Mouse (Mus musculus): Measurements from ENCODE around the gene Lcn8. TPM values are rescaled to one million over a fixed set of nuclear protein-coding genes. Genes with fewer than 3 reads are reported as not detected.
A peak's percentile ranks its signal among the peaks of the same experiment; 100 is the strongest.

The Lcn8 gene
- total RNA-seq (2021) = not detected
- long read RNA-seq, experiment 1 = 0 reads
- long read RNA-seq, experiment 2 = 0 reads

DNA sequence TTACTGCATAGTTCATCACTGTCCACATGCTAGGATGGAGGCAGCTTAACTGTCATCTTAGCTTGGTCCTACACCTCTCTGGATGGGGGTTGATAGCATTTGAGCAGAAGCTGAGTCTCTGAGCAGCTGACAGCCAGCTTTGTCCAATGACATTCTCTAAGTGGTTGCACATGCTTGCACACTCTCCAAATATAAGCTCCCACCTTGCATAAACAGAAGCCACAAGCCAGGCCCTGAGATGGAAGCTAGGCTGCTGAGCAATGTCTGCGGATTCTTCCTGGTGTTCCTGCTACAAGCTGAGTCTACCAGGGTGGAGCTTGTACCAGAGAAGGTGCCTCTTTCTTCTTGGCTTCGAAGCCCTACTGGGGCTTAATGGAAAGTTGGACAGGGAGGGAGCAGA is at the start of gene Lcn8:
TSS of gene Lcn8 (plus strand) at position 219 of the 400 bp plus-strand sequence.
- no peak for DNase-seq (ENCODE audit: low spot score in 2 of 2)
- intact Hi-C loops (cut with DNase I) = no loop called here

DNA sequence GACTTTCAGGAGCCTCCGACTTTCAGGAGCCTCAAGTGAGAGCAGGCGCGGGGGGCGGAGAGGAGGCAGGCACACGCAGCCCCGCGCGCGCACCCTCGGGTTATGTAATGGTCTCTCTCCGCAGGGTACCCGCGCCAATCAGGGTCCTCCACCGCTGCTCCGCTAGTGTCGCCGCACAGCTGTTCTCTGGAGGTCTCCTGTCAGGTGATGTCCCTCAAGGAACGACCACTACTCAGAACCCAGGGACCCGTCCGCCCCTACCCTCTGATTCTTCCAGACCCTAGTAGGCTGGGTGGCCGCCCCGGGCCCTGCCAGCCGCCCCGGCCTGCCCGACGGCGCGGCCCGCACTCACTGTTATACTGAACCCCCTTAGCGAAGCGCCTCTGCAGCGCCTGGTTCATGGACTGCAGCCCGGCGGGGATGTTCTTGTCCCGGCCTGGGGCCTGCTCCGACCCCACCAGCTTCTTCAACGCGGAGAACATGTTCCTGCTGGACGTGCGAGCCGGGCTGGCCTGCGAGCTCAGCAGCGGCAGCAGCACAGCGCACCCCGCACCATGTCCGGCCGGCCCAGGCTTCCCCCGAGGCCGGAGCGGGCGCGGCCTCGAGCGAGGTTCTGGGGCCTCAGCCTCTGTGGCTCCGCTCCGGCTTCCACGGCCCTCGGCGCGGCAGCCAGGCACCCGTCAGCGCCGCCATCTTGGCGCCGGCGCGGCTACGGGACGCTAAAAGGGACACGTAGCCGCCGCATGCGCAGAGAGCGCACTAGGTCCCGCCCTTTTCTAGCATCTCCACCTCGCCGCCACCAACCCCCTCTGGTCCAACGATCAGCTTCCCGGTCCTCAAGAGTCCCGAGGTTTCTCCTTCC is 44.9 kb upstream of the Lcn8 start, which contains the start of gene Rabl6:
TSS of gene Rabl6 (minus strand) at position 761 of the 862 bp plus-strand sequence.
- intact Hi-C loops (cut with DNase I) = no loop called here

DNA sequence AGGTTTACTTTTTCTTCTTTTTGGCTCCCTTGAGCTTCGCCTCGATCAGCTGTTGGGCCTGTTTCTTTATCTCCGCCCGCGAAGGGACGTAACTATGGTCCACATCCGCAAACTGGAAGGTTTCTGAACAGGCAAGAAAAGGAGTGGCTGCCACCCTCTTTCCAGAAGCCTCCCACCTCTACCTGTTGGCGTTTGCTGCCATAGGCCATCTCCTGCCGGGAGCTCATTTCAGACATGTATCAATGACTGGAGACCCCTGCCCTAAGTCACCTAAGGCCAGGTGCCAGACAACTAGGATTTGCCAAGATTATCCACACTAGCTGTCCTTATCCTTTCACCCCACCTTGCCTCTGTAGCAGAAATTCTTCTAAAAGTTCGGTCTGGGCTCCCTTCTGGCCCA is 44.2 kb upstream of the Lcn8 start:
- no peak for DNase-seq (ENCODE audit: low spot score in 2 of 2)
- intact Hi-C loops (cut with DNase I) = no loop called here

More for the DNA sequence above, 44.9 kb upstream of the Lcn8 start, which contains the start of gene Rabl6:
- peak; percentile 89 to 91 for DNase-seq (ENCODE audit: low spot score in 2 of 2)

DNA sequence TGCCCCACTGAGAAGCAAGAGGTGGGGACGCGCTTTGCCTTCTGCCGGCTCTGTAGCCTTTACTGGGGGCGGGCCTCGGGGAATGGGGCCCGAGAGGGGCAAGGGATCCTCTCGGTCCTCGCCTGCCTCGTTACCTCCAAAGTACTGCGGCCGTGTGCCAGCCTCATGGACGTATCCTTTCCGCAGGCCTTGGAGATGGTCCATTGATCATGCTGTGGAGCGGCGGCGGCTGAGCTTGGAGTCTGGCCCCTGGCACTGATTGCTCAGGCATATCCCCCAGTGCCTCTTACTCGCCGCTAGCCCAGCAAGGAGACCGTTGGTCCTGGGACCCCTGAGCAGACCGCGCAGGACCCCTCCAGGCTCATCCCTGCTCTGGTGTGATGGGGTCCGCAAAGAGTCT is 36.5 kb upstream of the Lcn8 start:
- intact Hi-C loops (cut with DNase I) = no loop called here
- no peak for DNase-seq (ENCODE audit: low spot score in 2 of 2)

DNA sequence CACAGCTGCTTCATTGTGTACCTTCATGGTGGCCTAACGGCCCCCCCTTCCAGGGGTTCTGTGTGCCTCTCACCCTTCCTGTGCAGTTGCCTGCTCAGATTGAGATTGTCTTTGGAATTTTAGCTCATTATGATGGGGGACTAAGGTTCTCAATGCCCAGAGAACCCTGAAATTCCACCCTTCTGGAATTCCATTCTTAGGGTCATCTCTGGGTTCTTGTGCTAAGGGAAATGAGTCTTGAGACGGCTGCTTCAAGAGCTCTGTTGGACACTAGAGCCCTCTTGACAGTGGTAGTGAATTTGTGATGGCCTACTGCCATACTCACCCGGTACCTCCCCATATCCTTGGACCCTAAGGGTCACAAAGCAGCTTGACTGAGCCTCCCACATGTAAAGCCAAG is 35.3 kb upstream of the Lcn8 start, which contains the start of gene Ccdc183:
TSS of gene Ccdc183 (minus strand) at position 101 of the 400 bp plus-strand sequence.
- intact Hi-C loops (cut with DNase I) = no loop called here
- no peak for DNase-seq (ENCODE audit: low spot score in 2 of 2)

DNA sequence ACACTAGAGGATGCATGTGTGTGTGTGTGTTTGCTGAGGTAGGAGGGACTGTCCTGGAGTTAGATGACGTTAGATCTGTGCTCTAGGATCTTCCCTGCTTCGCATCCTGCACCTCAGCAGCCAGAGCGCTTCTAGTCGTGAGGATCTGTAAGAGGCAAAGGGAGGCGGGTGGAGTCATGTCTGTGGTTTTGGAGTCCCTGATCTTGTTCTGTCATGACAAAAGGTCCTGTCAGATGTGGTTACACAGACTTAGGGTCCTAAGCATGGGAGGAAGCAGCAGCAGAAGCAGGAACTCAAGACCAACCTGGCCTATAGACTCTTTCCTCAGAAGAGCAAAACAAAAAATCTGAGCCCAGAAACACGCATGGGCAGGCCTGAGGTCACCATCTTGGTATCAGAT is 32.5 kb upstream of the Lcn8 start:
- intact Hi-C loops (cut with DNase I) = no loop called here
- DNase-seq (ENCODE audit: low spot score in 2 of 2) = no peak

DNA sequence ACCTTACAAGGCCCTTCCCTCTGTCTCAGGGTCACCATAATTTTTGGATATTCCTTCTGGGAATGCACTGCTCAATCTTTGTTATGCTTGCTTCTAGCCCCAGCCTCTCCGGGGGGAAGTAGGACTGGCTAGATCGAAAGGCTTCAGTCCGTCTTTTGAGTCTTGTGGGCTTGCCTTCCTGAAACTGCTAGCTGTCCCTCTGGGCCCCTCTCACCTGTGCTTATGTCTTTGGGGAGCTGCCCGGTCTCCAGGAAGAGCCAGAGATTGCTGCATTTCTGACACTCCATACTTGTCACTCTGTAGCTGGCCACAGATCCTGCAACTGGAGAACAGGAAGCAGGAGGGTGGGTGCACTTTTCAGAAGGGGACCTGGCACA is 32.1 kb upstream of the Lcn8 start:
- intact Hi-C loops (cut with DNase I) = no loop called here
- DNase-seq (ENCODE audit: low spot score in 2 of 2) = no peak

DNA sequence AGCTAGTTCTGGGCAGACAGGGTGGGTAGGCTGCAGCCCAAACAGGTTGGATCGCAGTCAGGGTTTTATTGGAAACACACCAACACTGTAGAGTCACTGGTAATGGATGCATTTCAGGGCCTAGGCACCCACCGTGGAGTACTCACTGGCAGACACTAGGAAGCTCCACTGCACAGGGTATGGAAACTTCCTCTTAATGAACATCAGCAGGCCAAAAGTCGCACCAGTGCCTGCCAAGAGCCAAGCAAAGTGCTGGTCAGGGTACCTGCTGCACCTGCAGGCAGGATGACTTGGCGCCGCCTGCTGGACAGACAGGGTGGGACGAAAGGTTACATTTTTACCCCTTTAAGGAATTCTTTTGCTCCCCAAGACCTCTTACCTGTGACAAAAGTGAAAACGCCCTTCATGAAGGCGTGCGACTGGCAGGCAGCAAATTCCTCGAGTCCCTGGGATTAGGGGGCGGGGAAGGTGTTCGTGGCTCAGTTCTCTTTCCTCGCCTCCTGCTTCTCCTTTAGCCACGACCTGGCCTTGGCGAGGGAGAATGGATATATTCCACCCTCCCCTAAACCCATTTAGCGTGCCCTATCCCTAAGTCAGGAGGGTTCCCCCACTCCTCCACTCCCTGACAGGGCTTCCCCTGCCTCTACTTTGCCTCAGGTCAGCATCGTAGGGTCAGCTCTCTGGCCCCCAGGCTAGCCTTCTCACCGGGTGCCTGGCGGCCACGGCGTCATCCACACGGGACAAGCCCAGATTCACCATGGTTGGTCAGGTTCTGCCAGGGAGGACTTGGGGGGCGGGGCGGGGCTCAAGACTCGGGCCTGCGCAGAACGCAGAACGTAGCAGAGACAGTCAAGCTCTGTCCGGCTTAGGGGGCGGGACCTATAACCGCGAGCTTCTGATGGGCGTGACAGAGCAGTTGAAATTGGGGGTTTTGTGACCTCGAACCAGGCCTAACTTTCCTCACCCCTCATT is 31.4 kb upstream of the Lcn8 start, which contains the start of gene Tmem141:
TSS of gene Tmem141 (minus strand) at position 777 of the 972 bp plus-strand sequence.
- intact Hi-C loops (cut with DNase I) = no loop called here

DNA sequence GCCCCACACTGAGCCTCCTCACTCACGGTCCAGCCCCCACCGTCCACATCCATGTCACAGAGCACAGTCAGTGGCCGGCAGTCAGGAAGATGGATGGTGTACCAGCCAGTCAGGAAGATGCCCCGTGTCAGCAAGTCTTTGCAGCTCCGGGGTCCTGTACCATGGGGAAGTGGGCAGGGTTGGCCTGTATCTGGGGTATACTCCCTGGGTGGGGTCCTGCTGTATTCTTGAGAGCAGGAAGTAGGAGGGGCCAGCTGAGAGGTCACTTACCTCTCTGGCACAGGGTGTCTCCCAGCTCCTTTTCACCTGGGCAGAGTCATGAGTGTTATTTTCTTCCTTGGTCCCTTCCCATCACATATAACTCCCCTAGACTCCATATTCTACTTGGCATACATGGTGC is 26.9 kb upstream of the Lcn8 start:
- no peak for DNase-seq (ENCODE audit: low spot score in 2 of 2)
- intact Hi-C loops (cut with DNase I) = no loop called here

More for the DNA sequence above, 31.4 kb upstream of the Lcn8 start, which contains the start of gene Tmem141:
- DNase-seq (ENCODE audit: low spot score in 2 of 2) = peak; percentile 85 to 89

DNA sequence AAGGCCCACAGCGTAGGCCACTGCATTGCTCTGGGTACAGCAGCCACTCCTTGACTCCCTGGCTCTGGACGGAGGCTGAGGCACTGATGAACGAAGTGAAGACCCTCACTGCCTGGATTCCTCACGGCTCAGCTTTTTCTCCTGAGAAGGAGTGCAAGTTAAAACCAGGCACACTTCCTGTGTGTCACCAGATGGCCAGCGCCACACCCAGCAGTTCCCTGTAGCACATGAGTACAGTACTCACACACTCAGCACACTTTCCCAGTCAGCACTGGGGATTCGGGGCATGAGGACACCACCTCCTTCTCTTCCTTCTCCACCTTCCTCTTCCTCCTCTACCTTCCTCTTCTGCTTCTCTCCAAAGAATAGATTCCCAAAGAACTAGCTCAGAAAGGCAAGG is 25.1 kb upstream of the Lcn8 start, which contains the start of gene Fcna:
TSS of gene Fcna (minus strand) at position 220 of the 400 bp plus-strand sequence.
- intact Hi-C loops (cut with DNase I) = no loop called here
- no peak for DNase-seq (ENCODE audit: low spot score in 2 of 2)

DNA sequence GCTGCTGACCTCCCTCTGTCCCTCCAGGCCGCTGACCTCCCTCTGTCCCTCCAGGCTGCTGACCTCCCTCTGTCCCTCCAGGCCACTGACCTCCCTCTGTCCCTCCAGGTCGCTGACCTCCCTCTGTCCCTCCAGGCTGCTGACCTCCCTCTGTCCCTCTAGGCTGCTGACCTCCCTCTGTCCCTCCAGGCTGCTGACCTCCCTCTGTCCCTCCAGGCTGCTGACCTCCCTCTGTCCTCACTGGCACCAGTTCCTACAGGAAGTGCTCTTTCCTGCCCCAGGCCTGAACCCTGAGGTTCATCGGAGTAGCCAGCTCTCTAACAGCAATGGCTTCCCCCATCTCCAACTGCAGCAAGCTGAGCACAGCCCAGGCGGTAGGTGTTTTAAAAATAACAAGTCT is 24.2 kb upstream of the Lcn8 start:
- intact Hi-C loops (cut with DNase I) = no loop called here

DNA sequence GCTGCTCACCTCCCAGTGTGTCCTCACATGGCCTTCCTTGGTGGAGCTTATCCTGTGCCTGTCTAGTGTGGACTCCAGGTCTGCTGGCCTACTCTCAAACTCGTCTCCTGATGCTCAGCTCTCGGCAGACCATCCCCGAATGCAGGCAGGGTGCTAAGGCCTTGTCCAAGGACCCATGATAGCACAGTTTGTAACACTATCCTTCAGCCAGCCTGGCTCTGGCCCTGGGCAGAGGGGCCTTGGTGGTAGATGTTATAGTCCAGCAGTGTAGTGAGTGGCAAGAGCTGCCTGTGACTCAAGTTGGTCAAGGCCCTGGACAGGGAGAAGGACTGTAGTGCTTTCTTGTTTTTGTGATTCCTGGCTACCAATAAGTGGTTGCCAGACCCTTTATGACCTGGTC is 19.3 kb upstream of the Lcn8 start:
- intact Hi-C loops (cut with DNase I) = no loop called here
- DNase-seq (ENCODE audit: low spot score in 2 of 2) = no peak

More for the DNA sequence above, 24.2 kb upstream of the Lcn8 start:
- no peak for DNase-seq (ENCODE audit: low spot score in 2 of 2)

DNA sequence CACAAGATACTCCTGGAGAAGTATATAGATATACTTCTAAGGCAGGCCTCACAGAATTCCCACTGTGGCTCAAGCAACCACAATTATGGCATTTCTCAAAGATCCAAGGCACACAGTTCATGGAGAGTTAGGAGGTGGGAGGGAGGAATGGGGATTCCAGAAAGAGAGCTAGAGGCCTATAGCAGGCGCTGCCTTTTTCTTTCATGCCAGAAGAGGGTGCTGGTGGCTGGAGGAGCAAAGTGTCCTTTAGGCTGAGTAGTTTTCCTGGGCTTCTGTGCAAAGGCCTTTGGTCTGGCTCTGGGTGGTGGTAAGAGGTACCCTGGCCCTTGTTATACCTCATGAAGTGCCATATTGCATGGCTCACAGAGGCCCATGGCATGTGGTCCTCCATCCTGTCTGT is 18.9 kb upstream of the Lcn8 start:
- DNase-seq (ENCODE audit: low spot score in 2 of 2) = no peak
- intact Hi-C loops (cut with DNase I) = no loop called here

DNA sequence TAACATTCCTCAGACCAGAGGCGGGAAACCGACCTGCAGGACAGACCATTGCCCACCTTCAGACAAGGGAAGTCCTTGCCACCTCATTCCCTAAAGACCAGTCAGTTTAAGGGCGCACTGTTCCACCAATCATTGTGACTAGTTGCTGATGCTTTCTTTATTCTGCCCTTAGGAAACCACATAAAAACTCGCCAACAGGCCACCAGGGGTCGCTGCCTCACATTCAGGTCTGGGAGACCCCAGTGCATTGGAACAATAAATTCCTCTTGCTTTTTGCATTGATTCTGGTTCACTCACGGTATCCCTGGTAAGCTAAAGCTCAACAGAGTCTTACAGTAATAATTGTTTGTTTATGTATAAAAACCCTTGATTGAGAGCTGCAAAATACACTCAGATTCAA is 13.0 kb upstream of the Lcn8 start:
- intact Hi-C loops (cut with DNase I) = no loop called here
- peak; percentile 40 to 63 for DNase-seq (ENCODE audit: low spot score in 2 of 2)

DNA sequence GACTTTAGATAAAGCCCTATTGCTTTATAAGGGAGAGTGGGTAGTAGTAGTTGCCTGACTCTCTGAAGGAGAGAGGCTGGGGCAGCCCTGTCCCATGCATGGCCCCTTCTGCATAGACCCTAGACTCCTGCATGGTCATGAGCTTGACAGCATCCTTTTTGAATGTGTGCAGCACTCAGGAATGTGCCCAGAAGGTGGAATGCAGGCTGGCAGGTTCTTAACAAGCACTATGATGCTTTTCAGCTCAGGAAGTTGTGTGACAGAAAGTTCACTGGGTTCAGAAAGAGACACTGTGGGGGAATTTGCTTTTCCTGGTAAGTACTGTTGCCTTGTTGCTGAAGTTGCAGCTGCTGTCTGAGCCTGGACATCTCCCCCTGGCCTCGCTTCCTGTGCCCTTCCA is 1.6 kb downstream of the Lcn8 start:
- no peak for DNase-seq (ENCODE audit: low spot score in 2 of 2)
- intact Hi-C loops (cut with DNase I) = no loop called here

DNA sequence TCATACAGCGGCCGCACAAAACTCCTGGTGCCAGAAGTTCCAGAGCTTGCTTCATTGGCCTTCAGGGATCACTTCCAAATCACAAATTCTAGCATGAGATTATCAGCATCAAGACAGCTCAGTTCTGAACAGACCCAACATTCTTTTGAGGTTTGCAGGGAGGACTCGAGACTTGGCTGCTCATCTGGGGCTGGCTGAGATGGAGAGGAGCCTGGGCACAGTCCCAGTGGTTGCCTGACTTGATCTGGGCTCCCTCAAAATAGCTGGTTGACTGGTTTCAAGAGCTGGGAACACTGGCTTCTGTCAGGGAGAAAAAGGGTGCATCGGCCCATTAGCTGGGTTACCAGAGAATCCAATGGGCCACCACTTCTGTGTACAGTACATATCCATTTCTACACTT is 3.8 kb downstream of the Lcn8 start:
- peak; percentile 12 to 20 for DNase-seq (ENCODE audit: low spot score in 2 of 2)
- intact Hi-C loops (cut with DNase I) = no loop called here

DNA sequence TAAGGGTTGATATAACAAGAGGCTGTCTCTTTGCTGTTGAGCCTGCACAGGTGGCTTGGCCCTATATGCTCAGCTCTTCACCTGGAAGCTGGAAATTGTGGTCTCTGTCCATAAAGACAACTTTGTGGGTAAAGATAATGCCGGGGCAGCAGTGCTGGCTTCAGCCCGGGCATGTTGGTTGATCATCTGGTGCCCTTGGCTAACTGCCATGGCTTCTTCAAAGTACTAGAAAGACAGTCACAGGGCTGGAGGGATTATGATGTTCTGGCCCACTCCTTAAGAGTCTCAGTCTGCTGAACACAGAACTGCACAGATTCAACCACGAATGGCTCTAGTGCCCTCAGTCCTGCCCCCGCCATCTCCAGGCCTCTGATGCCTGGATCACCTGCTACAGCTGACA is 4.3 kb downstream of the Lcn8 start:
- no peak for DNase-seq (ENCODE audit: low spot score in 2 of 2)
- intact Hi-C loops (cut with DNase I) = no loop called here

DNA sequence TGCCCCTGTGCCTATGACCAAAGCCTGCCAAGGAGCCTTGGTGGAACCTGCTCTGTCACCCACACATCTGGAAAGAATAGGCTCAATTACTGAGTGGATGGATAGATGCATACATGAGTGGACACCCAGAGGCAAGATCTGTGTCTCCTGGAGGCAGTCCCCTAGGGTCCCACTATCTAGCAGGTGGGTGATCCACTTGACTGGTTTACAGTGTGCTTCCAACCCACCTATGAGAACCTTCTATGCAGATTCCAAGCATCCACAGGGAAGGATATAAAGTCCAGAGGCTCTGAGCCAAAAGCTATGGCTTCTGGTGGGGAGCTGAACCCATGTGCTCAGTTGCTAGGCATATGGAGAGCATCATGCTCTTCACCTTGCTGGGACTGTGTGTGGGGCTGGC is 4.7 kb downstream of the Lcn8 start, which contains the start of gene Lcn5:
TSS of gene Lcn5 (plus strand) at position 301 of the 400 bp plus-strand sequence.
- intact Hi-C loops (cut with DNase I) = no loop called here
- no peak for DNase-seq (ENCODE audit: low spot score in 2 of 2)

DNA sequence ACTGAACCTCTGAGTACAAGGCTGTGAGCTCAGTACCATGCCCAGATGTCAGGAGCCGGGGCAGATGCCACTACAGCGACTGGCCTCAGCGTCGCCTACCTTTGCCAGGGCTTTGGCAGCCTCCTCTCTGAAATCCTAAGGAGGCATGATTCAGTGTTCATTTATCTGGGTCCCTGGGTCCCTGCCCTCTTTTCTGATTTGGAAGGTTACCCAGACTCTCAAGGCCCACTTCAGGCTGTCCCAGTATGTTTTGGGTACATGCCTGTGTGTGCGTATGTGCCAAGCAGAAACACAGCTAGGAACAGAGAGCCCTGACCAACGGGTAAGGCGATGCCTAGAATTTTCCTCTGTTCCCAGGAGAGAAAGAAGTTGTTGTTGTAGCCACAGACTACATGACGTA is 7.4 kb downstream of the Lcn8 start:
- intact Hi-C loops (cut with DNase I) = no loop called here

More for the DNA sequence above, 7.4 kb downstream of the Lcn8 start:
- no peak for DNase-seq (ENCODE audit: low spot score in 2 of 2)

All from left cerebral cortex, postnatal 14 days (tissue).